Mouse (Mus musculus) left cerebral cortex, postnatal 25 days (tissue): ENCODE data around the gene 4930523C07Rik. TPM values are rescaled to one million over a fixed set of nuclear protein-coding genes. Genes with fewer than 3 reads are reported as not detected.

Source experiments
- DNase-seq, 2 experiments: peaks; one replicate each; pipeline ENCODE4 v3.0.0; 2022; ENCODE audit warnings: low spot score in 2 of 2, mixed read lengths in 1 of 2
- intact Hi-C: fragments of 180-260 bp; cut with DNase I; formaldehyde crosslinking; loops from one replicate; pipeline ENCODE4 v1.15.1; 2025
- total RNA-seq, 2 experiments: library from RNA; stranded (reverse); gene quantifications; 2 replicates each; pipeline ENCODE4 v1.2.3; 2021

4930523C07Rik gene
- total RNA-seq, 2 experiments from 2014 or later, result 2.1 to 3.6 TPM

DNA sequence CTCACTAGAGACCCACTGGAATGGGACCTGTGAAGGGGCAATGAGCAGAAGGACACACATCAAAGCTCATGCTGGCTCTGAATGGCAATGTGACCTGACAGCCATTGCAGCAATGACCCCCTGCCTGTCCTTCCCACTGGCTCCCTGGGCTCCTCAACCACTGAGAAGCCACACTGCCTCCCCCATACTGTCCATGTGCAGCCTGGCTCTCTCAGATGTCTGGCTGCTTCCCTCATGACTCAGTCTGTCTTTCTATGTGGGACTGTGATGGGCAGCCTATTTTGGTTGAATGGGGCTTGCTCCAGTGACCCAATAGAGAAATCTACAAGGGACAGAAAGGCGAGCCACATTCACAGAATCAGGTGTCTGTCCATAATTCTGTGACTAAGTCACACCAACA is 38.5 kb downstream of the 4930523C07Rik start:
- intact Hi-C loops, result loop anchor here (5.0 kb wide), 3 partner anchors 560 to 790 kb away; partner anchors contain the start of gene Tnr
- DNase-seq, result peak in 1 of 2 experiments; percentile 33

DNA sequence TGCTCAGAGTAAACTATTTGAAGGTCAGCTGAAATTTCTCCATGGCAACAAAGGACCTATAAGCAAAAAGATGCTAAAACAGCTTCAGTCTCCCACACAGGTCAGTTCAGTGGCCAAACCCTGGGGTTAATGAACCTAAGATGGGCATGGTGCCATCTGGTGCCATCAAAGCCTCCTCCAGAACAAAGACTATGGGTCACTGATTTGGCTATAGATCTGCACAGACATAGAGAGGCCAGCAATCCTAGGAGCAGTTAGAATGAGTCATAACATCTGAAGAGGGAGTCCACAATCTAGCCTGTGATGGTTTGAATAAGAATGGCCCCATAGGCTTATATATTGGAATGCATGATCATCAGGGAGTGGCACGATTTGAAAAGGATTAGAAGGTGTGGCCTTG is 40.1 kb downstream of the 4930523C07Rik start:
- no peak for DNase-seq
- intact Hi-C loops, result loop anchor here (5.0 kb wide), 3 partner anchors 562 to 792 kb away; partner anchors contain the start of gene Tnr

DNA sequence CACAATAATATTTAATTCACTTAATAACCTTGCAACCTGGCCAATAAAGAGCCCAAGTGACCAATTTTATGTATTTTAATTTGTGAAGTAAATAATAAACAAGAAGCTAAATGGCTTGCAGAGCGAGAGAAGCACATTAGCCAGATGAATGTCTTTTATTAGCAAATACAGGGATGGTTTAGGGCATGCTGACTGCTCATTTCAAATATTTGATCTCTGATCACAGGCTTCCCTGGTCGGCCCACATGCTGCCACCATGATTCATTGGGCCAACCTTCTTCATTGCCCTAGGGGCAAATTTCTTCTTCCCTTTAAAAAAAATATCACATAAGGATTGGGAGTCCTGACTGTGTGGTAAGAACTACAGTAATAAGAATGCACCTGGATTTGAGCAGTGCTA is 42.5 kb downstream of the 4930523C07Rik start:
- no peak for DNase-seq
- intact Hi-C loops, result no loop called here

DNA sequence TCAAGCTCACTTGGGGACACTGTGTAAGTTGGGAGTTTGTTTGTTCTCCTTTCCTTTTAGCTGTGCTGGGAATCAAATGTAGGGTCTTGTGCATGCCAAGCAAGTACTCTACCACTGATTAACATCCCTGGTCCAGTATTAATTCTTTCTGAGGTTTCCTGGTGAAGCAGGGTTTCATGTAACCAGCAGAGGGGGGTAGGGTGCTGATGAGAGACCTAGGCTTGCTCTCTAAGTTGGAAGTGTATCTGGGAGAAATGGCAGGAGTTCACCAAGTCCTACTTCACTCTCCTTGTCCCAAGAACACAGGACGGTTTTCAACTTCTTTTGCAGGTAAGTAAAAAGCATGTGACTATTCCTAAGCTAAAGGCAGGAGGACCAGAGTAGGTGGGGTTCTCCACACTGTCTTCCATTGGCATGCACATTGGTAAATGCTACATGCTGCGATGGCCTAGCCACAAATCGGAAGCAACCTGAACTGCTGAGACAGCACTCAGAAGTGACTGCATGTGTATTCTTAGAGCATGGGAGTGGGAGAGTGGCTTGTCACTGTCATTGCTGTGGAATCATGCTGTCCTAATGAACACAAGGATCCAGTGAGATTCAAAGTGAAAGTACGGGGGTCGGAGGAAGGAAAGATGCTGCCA is 55.6 kb downstream of the 4930523C07Rik start:
- intact Hi-C loops, result loop anchor here (5.0 kb wide), 1 partner anchor 83 kb away; no protein-coding TSS in a partner anchor

DNA sequence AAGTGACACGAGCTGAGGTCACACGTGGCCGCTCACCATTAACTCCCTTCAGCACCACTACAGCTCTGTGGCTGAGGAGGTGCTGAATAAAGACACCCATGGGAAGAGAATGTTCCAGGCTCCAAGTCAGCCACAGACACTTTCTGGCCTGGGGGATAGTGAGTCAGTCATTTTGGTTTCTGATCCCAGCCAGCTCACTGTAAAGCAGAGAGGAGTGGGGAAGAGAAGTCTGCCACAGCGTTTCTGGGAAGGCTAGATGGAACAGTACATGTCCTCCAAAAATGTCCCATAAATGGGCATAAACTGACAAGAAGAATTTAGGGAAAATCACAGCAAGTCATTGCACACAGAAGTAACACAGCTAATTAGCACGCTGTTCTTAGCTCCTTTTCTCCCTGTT is 56.8 kb downstream of the 4930523C07Rik start:
- peak; percentile 30 to 80 for DNase-seq
- intact Hi-C loops, result no loop called here

More for the DNA sequence above, 55.6 kb downstream of the 4930523C07Rik start:
- DNase-seq, result peak in 1 of 2 experiments; percentile 6

DNA sequence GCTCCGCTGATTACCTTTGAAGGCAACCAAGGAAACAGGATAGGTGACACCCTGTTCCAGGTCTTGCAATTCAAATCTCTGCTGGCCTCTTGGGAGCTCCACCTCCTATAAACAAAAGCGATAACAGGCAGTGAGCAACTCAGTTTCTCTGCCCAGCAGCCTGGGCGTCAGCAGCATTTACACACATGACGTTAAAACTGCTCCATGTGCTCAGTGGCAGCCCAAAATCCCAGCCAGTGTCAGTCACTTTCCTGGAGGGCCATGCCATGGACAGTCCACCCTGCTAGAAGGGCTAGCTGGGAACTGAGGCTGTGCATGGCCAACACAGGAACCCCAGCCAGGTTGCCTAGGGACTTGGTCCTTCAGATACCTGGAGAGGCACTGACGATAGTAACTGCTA is 61.2 kb downstream of the 4930523C07Rik start:
- DNase-seq, result no peak
- intact Hi-C loops, result no loop called here

DNA sequence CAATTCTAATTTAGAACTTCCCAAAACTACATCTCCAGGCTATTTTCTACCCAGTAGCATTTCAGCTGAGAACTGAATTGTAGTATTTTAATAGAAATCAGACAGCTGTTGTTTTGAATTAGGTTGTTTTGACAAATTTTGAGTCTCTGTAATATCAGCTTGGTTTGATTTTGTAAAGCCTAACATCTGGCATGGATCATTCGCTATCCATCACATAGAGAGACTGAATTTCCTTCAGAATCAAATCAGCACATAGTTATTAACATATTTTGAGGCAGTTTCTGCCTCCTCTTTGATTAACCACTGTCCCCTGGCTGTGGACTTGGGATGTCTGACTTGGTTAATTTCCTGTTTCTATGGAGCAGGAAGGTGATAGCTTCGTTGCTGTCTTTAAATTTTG is 64.4 kb downstream of the 4930523C07Rik start:
- intact Hi-C loops, result no loop called here
- no peak for DNase-seq

DNA sequence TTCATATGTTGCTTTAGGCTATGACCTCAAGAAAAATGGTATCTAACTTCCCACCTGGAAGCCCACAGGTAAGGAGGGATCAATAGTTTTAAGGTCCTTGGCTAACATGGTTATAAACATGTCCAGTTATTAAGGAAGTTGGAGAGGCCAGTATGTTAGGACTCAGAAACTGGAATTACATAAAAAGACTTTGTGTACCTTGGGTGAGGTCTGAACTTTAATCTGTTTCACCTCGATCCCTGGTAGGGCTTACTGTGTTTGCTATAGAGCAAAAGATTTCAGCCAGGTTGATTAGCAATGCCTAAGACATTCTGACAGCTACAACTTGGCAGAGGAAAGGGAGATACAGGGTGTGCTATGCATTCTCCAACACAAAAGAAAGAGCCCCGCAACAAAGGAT is 79.8 kb downstream of the 4930523C07Rik start:
- DNase-seq, result no peak
- intact Hi-C loops, result no loop called here

Other genes starting within 250 kb of the 4930523C07Rik start
- under 1 TPM; 0.11 to 0.18 TPM for gene Tnn, start 109.2 kb downstream of the 4930523C07Rik start, total RNA-seq
- gene Mrps14, start 150.8 kb downstream of the 4930523C07Rik start, total RNA-seq, result 10 to 100 TPM; 64.3 to 76.7 TPM
- gene Cacybp, start 168.5 kb downstream of the 4930523C07Rik start, total RNA-seq, result 10 to 100 TPM; 88.4 to 96.7 TPM